Mouse (Mus musculus): ENCODE measurements around the gene Cdk15. TPM values are rescaled to one million over a fixed set of nuclear protein-coding genes. Genes with fewer than 3 reads are reported as not detected.

Gene Cdk15
- total RNA-seq, 2 experiments from 2014 or later, result 0.62 to 1.3 TPM

- no peak for DNase-seq (ENCODE audit: low spot score in 2 of 2)
These were observed 64.6 kb downstream of the Cdk15 start for GRCm38 (mm10) chr1:59321076-59321879.

- no peak for DNase-seq (ENCODE audit: low spot score in 2 of 2)
These were observed 65.5 kb downstream of the Cdk15 start for GRCm38 (mm10) chr1:59321880-59322836.

GRCm38 (mm10) chr1:59326854-59327395 is 70.2 kb downstream of the Cdk15 start:
- DNase-seq (ENCODE audit: low spot score in 2 of 2), result no peak

GRCm38 (mm10) chr1:59332737-59333385 is 76.2 kb downstream of the Cdk15 start:
- no peak for DNase-seq (ENCODE audit: low spot score in 2 of 2)

GRCm38 (mm10) chr1:59333386-59333759 is 76.7 kb downstream of the Cdk15 start:
- DNase-seq (ENCODE audit: low spot score in 2 of 2), result no peak

- no peak for DNase-seq (ENCODE audit: low spot score in 2 of 2)
These were observed 77.3 kb downstream of the Cdk15 start for GRCm38 (mm10) chr1:59333860-59334561.

GRCm38 (mm10) chr1:59334562-59334890 is 77.8 kb downstream of the Cdk15 start:
- no peak for DNase-seq (ENCODE audit: low spot score in 2 of 2)

GRCm38 (mm10) chr1:59336256-59336655 is 79.5 kb downstream of the Cdk15 start:
- no peak for DNase-seq (ENCODE audit: low spot score in 2 of 2)

GRCm38 (mm10) chr1:59340814-59341588 is 84.3 kb downstream of the Cdk15 start:
- no peak for DNase-seq (ENCODE audit: low spot score in 2 of 2)

GRCm38 (mm10) chr1:59341697-59342096 is 85.0 kb downstream of the Cdk15 start:
- DNase-seq (ENCODE audit: low spot score in 2 of 2), result no peak

GRCm38 (mm10) chr1:59342146-59342545 is 85.4 kb downstream of the Cdk15 start:
- no peak for DNase-seq (ENCODE audit: low spot score in 2 of 2)

- no peak for DNase-seq (ENCODE audit: low spot score in 2 of 2)
These were observed 96.0 kb downstream of the Cdk15 start for GRCm38 (mm10) chr1:59352706-59353105.

GRCm38 (mm10) chr1:59355440-59355839 is 98.7 kb downstream of the Cdk15 start:
- no peak for DNase-seq (ENCODE audit: low spot score in 2 of 2)

- no peak for DNase-seq (ENCODE audit: low spot score in 2 of 2)
These were observed 102.4 kb downstream of the Cdk15 start for GRCm38 (mm10) chr1:59359136-59359535.

GRCm38 (mm10) chr1:59360834-59361233 is 104.1 kb downstream of the Cdk15 start:
- no peak for DNase-seq (ENCODE audit: low spot score in 2 of 2)

- DNase-seq (ENCODE audit: low spot score in 2 of 2), result no peak
These were observed 104.8 kb downstream of the Cdk15 start for GRCm38 (mm10) chr1:59361460-59361859.

- DNase-seq (ENCODE audit: low spot score in 2 of 2), result no peak
These were observed 105.3 kb downstream of the Cdk15 start for GRCm38 (mm10) chr1:59361966-59362365.

- DNase-seq (ENCODE audit: low spot score in 2 of 2), result no peak
These were observed 107.8 kb downstream of the Cdk15 start for GRCm38 (mm10) chr1:59364463-59365040.

- no peak for DNase-seq (ENCODE audit: low spot score in 2 of 2)
These were observed 111.4 kb downstream of the Cdk15 start for GRCm38 (mm10) chr1:59367928-59368648.
